Mouse (Mus musculus) heart, embryonic 16.5 days (tissue): Measurements from ENCODE around the gene Ptprf. TPM values are rescaled to one million over a fixed set of nuclear protein-coding genes. Genes with fewer than 3 reads are reported as not detected.

Source experiments
- ATAC-seq: fragments of 200-750 bp; cut with Nextera tagmentation; replicated peaks from 2 replicates; pipeline ENCODE4 v1.8.0; 2017; ENCODE audit warnings: moderate number of reproducible peaks; ENCODE audit not compliant: insufficient read depth, low FRiP score; ENCODE audit errors: extremely low read depth
- H3K27ac ChIP-seq: fragments of 300-500 bp; sonication (generic); 2 replicates; pipeline ENCODE4 v1.5.1; 2014; ENCODE audit warnings: mild to moderate bottlenecking, low read length, control low read depth, moderate library complexity
- H3K27me3 ChIP-seq: fragments of 300-500 bp; sonication (generic); 2 replicates; pipeline ENCODE4 v1.6.1; 2014; ENCODE audit warnings: low read length, mixed read lengths; ENCODE audit not compliant: control insufficient read depth, insufficient read depth
- H3K36me3 ChIP-seq: fragments of 300-500 bp; sonication (generic); 2 replicates; pipeline ENCODE4 v1.6.1; 2014; ENCODE audit not compliant: control insufficient read depth, insufficient read depth
- H3K4me1 ChIP-seq: fragments of 300-500 bp; sonication (generic); 2 replicates; pipeline ENCODE4 v1.6.1; 2014; ENCODE audit warnings: low read length, mixed read lengths; ENCODE audit not compliant: control insufficient read depth, insufficient read depth
- H3K4me2 ChIP-seq: fragments of 300-500 bp; sonication (generic); 2 replicates; pipeline ENCODE4 v1.6.1; 2014; ENCODE audit warnings: low read depth, mild to moderate bottlenecking, control low read depth, low read length
- H3K4me3 ChIP-seq: fragments of 300-500 bp; sonication (generic); 2 replicates; pipeline ENCODE4 v1.5.1; 2014; ENCODE audit warnings: mild to moderate bottlenecking, control low read depth, low read length
- H3K9ac ChIP-seq: fragments of 300-500 bp; sonication (generic); 2 replicates; pipeline ENCODE4 v1.6.1; 2014; ENCODE audit warnings: low read length, control low read depth
- H3K9me3 ChIP-seq: fragments of 300-500 bp; sonication (generic); replicated peaks from 2 replicates; pipeline ENCODE4 v1.6.1; 2016; ENCODE audit warnings: low read length; ENCODE audit not compliant: control insufficient read depth
- WGBS: fragments of 180-500 bp; shearing (Covaris S2); extraction: QIAGEN DNeasy Blood & Tissue Kit; methylation state at CpG from one replicate; pipeline ENCODE4 v1.1.7; 2014; 5-methylcytosine and 5-hydroxymethylcytosine counted together
- polyA plus RNA-seq: library from polyadenylated mRNA; unstranded; fragments of >200 nt; fragmentation: Nextera tagmentation; extraction: Ambion mirVana; gene quantifications from 2 replicates; pipeline ENCODE4 v1.2.1, GENCODE M21; 2015

Gene Ptprf
- polyA plus RNA-seq, 1 experiment from 2014 or later: 22.9 TPM

DNA sequence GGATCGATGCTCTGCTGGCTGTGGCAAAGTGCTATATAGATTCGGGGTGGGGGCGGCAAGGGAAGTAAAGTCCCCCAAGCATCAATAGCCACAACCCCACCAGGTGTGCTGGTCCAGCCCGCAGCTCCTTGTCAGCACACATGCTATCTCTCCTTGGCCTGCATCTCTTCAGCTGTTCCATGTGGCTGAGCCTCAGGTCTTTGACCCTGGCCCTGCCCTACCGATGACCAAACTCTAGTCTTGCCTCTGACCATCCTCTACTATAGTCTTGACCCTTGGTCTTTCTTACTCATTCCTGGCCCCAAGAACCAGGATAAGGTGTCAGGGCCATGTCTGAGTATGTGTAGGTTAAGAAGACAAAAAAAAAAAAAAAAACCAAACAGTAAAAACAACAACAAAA is 33.2 kb downstream of the Ptprf start:
- 80% methylated on average over 5 of the region's 5 CpGs for WGBS
- Histone ChIP-seq H3K4me1 (peaks cover 18% of the 10 kb centered on the region), H3K27ac (peak overlapping the region; percentile 17; the same call in 1 of the 2 replicates), H3K9ac (no peak overlapping the region), H3K4me3 (no peak overlapping the region), H3K36me3 (peaks cover 5% of the 10 kb centered on the region; the same call in 1 of the 2 replicates), H3K4me2 (no peak overlapping the region), H3K27me3 (no peaks in the 10 kb centered on the region), H3K9me3 (no peaks in the 10 kb centered on the region)
- ATAC-seq: no peak

- Histone ChIP-seq H3K27ac (peak overlapping the region; percentile 17; the same call in 1 of the 2 replicates), H3K27me3 (no peaks in the 10 kb centered on the region), H3K9ac (no peak overlapping the region), H3K36me3 (peaks cover 5% of the 10 kb centered on the region; the same call in 1 of the 2 replicates), H3K4me3 (no peak overlapping the region), H3K4me1 (peaks cover 20% of the 10 kb centered on the region), H3K4me2 (no peak overlapping the region), H3K9me3 (no peaks in the 10 kb centered on the region)
- WGBS: 77% methylated on average over 10 of the region's 10 CpGs
- ATAC-seq: no peak
Measured at GRCm38 (mm10) chr4:118257416-118257815, 33.8 kb downstream of the Ptprf start.

GRCm38 (mm10) chr4:118256217-118256616 is 35.0 kb downstream of the Ptprf start:
- Histone ChIP-seq H3K4me2 (no peak overlapping the region), H3K36me3 (peaks cover 9% of the 10 kb centered on the region; the same call in 1 of the 2 replicates), H3K4me1 (peaks cover 17% of the 10 kb centered on the region), H3K9me3 (no peaks in the 10 kb centered on the region), H3K27me3 (no peaks in the 10 kb centered on the region), H3K27ac (no peak overlapping the region), H3K9ac (no peak overlapping the region), H3K4me3 (no peak overlapping the region)
- 69% methylated on average over 12 of the region's 12 CpGs for WGBS
- ATAC-seq: no peak

- H3K36me3 ChIP-seq: peaks cover 11% of the 10 kb centered on the region; the same call in 1 of the 2 replicates
- H3K27me3 ChIP-seq: no peaks in the 10 kb centered on the region
- no peaks in the 10 kb centered on the region for H3K9me3 ChIP-seq
- H3K9ac ChIP-seq: no peak overlapping the region
- WGBS: 89% methylated on average over 5 of the region's 5 CpGs
- no peak overlapping the region for H3K4me2 ChIP-seq
- H3K4me3 ChIP-seq: no peak overlapping the region
- no peak overlapping the region for H3K27ac ChIP-seq
- no peak for ATAC-seq
- peaks cover 4% of the 10 kb centered on the region for H3K4me1 ChIP-seq
Measured at GRCm38 (mm10) chr4:118254953-118255352, 36.3 kb downstream of the Ptprf start.

GRCm38 (mm10) chr4:118247323-118247722 is 43.9 kb downstream of the Ptprf start:
- Histone ChIP-seq H3K27me3 (no peaks in the 10 kb centered on the region), H3K4me2 (no peak overlapping the region), H3K27ac (no peak overlapping the region), H3K9ac (no peak overlapping the region), H3K36me3 (peaks cover 9% of the 10 kb centered on the region), H3K4me1 (no peaks in the 10 kb centered on the region; the same call in 1 of the 2 replicates), H3K9me3 (no peaks in the 10 kb centered on the region), H3K4me3 (no peak overlapping the region)
- whole genome bisulfite sequencing: 63% methylated on average over 3 of the region's 3 CpGs
- no peak; the same call in 1 of the 2 replicates for ATAC-seq

DNA sequence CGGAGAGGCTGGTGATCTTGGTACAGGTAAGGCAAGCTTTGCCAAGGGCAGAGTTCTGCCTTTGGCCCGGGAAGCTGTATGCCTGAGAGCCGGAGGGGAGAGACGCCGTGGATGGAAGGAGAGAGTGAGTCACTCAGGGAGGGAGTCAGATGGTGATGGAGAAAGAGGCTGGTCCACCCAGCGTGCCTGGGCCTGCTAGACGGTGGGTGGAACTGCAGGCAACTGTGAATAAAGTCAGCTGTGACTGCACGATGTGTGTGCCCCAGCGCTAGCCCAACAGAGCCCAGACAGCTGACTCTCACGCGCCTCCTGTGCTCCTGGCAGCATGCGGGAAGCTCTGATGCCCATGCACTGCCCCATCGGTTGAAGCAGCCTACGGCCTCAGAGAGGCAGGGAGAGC is 45.4 kb downstream of the Ptprf start:
- H3K27me3 ChIP-seq: no peaks in the 10 kb centered on the region
- no peak overlapping the region for H3K4me2 ChIP-seq
- peaks cover 4% of the 10 kb centered on the region for H3K36me3 ChIP-seq
- WGBS: 86% methylated on average over 14 of the region's 14 CpGs
- no peaks in the 10 kb centered on the region for H3K4me1 ChIP-seq
- no peaks in the 10 kb centered on the region for H3K9me3 ChIP-seq
- H3K4me3 ChIP-seq: no peak overlapping the region
- no peak for ATAC-seq
- H3K27ac ChIP-seq: no peak overlapping the region
- no peak overlapping the region for H3K9ac ChIP-seq

GRCm38 (mm10) chr4:118243791-118244190 is 47.4 kb downstream of the Ptprf start:
- Histone ChIP-seq H3K9me3 (no peaks in the 10 kb centered on the region), H3K4me1 (no peaks in the 10 kb centered on the region), H3K9ac (no peak overlapping the region), H3K27me3 (no peaks in the 10 kb centered on the region), H3K27ac (no peak overlapping the region), H3K4me2 (no peak overlapping the region), H3K36me3 (peaks cover 3% of the 10 kb centered on the region; the same call in 1 of the 2 replicates), H3K4me3 (no peak overlapping the region)
- WGBS: 69% methylated on average over 7 of the region's 7 CpGs
- no peak for ATAC-seq

- no peaks in the 10 kb centered on the region for H3K4me1 ChIP-seq
- ATAC-seq: no peak
- WGBS: 92% methylated on average over 11 of the region's 11 CpGs
- H3K9ac ChIP-seq: no peak overlapping the region
- no peak overlapping the region for H3K4me3 ChIP-seq
- H3K4me2 ChIP-seq: no peak overlapping the region
- H3K27ac ChIP-seq: no peak overlapping the region
- H3K9me3 ChIP-seq: no peaks in the 10 kb centered on the region
- no peaks in the 10 kb centered on the region for H3K27me3 ChIP-seq
- H3K36me3 ChIP-seq: peaks cover 3% of the 10 kb centered on the region; the same call in 1 of the 2 replicates
Measured at GRCm38 (mm10) chr4:118243298-118243697, 47.9 kb downstream of the Ptprf start.

DNA sequence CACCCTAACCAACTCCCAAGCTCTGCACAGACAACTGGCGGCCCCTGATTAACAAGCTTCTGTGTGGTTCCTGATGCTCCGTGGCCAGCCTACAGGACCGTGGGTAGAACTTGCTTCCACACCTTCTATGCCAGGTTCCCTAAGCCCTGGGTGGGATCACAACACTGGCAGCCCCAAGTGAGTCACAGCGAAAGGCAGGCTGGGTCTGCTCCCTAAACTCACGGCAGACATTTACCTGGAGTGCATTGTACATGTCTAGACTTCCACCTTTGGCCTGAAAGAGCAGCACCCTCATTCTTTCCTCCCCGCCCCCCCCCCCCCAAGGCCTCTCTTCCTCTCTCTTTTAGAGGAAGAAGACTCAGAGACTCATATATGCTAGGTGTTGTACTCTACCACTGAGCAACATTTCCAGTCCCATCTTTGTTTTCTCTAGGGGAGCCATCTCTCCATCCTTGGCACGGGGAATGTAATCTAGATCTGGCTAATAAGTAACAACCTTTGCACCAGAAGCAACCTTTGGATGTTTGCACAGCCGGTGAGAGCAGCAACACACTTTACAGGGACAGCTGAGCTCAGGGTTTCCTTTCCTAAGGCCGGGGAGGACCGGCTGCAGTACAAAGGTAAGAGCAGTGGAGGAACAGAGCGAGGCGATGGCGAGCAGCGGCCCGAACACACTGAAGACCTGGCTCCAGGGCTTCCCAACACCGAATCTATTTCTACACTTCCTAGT is 51.1 kb downstream of the Ptprf start:
- Histone ChIP-seq H3K4me3 (no peak overlapping the region), H3K27ac (no peak overlapping the region), H3K9ac (no peak overlapping the region), H3K27me3 (no peaks in the 10 kb centered on the region), H3K4me1 (no peaks in the 10 kb centered on the region), H3K9me3 (no peaks in the 10 kb centered on the region), H3K4me2 (no peak overlapping the region), H3K36me3 (peaks cover 5% of the 10 kb centered on the region; the same call in 1 of the 2 replicates)
- ATAC-seq: no peak
- WGBS: 86% methylated on average over 16 of the region's 16 CpGs
